In genomic region chr6:5401394-5401793, GRCm38 (mm10) we compare ENCODE assay signal across 8 mouse cellular contexts. TPM values are rescaled to one million over a fixed set of nuclear protein-coding genes. Genes with fewer than 3 reads are reported as not detected.
DNase-seq lines count a peak whose midpoint lies in the region; ATAC-seq and TF ChIP-seq lines count a peak whose summit lies in the region.

No protein-coding gene starts in this region.

- peak; percentile 93 for TF ChIP-seq CTCF in stomach, postnatal 0 days (IDR thresholded peaks at IDR 0.05; ENCODE audit: low read depth)

- H3K27me3 ChIP-seq in limb, embryonic 15.5 days = no peaks in the 10 kb centered on the region
- H3K27me3 ChIP-seq in stomach, postnatal 0 days (ENCODE audit: control insufficient read depth, insufficient read depth, low read length) = no peaks in the 10 kb centered on the region

- no peaks in the 10 kb centered on the region for H3K9me3 ChIP-seq in limb, embryonic 15.5 days
- H3K9me3 ChIP-seq in stomach, postnatal 0 days (ENCODE audit: control insufficient read depth, low read length) = no peaks in the 10 kb centered on the region

- intact Hi-C loops in gastrocnemius, postnatal 36 days (cut with DNase I) = no loop called here

- H3K4me1 ChIP-seq in limb, embryonic 15.5 days = peaks cover 12% of the 10 kb centered on the region; the same call in 1 of the 2 replicates
- no peaks in the 10 kb centered on the region for H3K4me1 ChIP-seq in stomach, postnatal 0 days (replicated peaks; ENCODE audit: control insufficient read depth, insufficient read depth)

- 0 out of 2 replicates have a peak, but pooled peaks have one; percentile 55 for ATAC-seq in limb, embryonic 15.5 days (ENCODE audit: insufficient number of reproducible peaks, low FRiP score, low TSS enrichment, low read depth)
- peak; percentile 71; the same call in 1 of the 2 replicates for ATAC-seq in monocyte, adult 5-6 weeks (replicated peaks; ENCODE audit: insufficient number of reproducible peaks, low FRiP score, low TSS enrichment, poor library complexity, severe bottlenecking)
- peak; percentile 82 for ATAC-seq in stomach, postnatal 0 days (ENCODE audit: low FRiP score, low TSS enrichment)

- H3K4me3 ChIP-seq in limb, embryonic 15.5 days = no peak overlapping the region
- H3K4me3 ChIP-seq in stomach, postnatal 0 days (ENCODE audit: low read depth, low read length) = no peak overlapping the region

- DNase-seq in spleen, adult 18-20 months = peak; percentile 18 to 41
- no peak for DNase-seq in spleen, adult 12 weeks (ENCODE audit: low spot score)
- peak; percentile 92 for DNase-seq in embryo, embryonic 10 days (ENCODE audit: low spot score)
- peak; percentile 30 to 53 for DNase-seq in gastrocnemius, postnatal 36 days
- peak; percentile 31 to 68 for DNase-seq in kidney, adult 8-10 months
- peak; percentile 75 for DNase-seq in stomach, postnatal 0 days (ENCODE audit: low spot score)

- TF ChIP-seq EP300 in stomach, postnatal 0 days (optimal IDR thresholded peaks at IDR 0.05) = no peak

- H3K36me3 ChIP-seq in limb, embryonic 15.5 days = no peaks in the 10 kb centered on the region
- H3K36me3 ChIP-seq in stomach, postnatal 0 days (ENCODE audit: control insufficient read depth, insufficient read depth, low read length) = no peaks in the 10 kb centered on the region

- H3K9ac ChIP-seq in limb, embryonic 15.5 days = no peak overlapping the region
- H3K9ac ChIP-seq in stomach, postnatal 0 days (ENCODE audit: low read length) = no peak overlapping the region

- no peak overlapping the region for H3K4me2 ChIP-seq in limb, embryonic 15.5 days
- no peak overlapping the region for H3K4me2 ChIP-seq in stomach, postnatal 0 days (replicated peaks; ENCODE audit: low read depth)

- no peak overlapping the region for H3K27ac ChIP-seq in limb, embryonic 15.5 days
- no peak overlapping the region for H3K27ac ChIP-seq in stomach, postnatal 0 days (replicated peaks)

- 4% methylated on average over 3 of the region's 3 CpGs for WGBS in limb, embryonic 15.5 days
- WGBS in stomach, postnatal 0 days = 4% methylated on average over 3 of the region's 3 CpGs

RNA-seq across cellular contexts. Expression of gene Asb4, which starts 18.2 kb away (rescaled TPM):
- total RNA-seq in gastrocnemius, postnatal 36 days (2021) = 10 to 100 TPM in 1 of 2 experiments, 1 to 10 TPM in 1; 9.4 to 10.9 TPM
- polyA plus RNA-seq in limb, embryonic 15.5 days (2015; fragmentation: Nextera tagmentation; extraction: Ambion mirVana) = 21.3 and 28.5 TPM in 2 replicates
- not detected in 3 replicates for total RNA-seq in monocyte, adult 5-6 weeks (2017)
- polyA plus RNA-seq in stomach, postnatal 0 days (2015; fragmentation: Nextera tagmentation; extraction: Ambion mirVana) = 1.1 and 1.5 TPM in 2 replicates

Comparison
In these comparisons a context has a peak if more than half of its experiments do, and no peak if none do; other contexts are left out.
1. RNA of gene Asb4, which starts 18.2 kb away (total RNA-seq): 9.4 to 10.9 TPM in gastrocnemius, postnatal 36 days; not detected in monocyte, adult 5-6 weeks; every median in the first group is over 10 times any median in the second.
2. Peak in every context shown above with its lines, with median percentiles within 50 percentile points of each other: ATAC-seq.